Mouse (Mus musculus) embryo, embryonic 9.5 days (tissue): Measurements from ENCODE around the gene Mr1.
"Not testable (repeated sequence)": the region's sequence is repeated elsewhere in the genome, so short reads cannot be mapped to it uniquely, and the experiment has no call there.

ENCODE experiments used
- DNase-seq: peaks from one replicate; pipeline ENCODE4 v3.0.0-alpha.2; 2017; ENCODE audit errors: extremely low spot score

Mr1 gene

GRCm38 (mm10) chr1:155146572-155146980 is at the start of gene Mr1:
TSS of gene Mr1 (minus strand) at chr1:155146814.
- DNase-seq, result no peak

- DNase-seq, result no peak
These were observed 46.3 kb upstream of the Mr1 start for GRCm38 (mm10) chr1:155192805-155193368.

GRCm38 (mm10) chr1:155191671-155192070 is 45.1 kb upstream of the Mr1 start:
- no peak for DNase-seq

- DNase-seq, result no peak
These were observed 44.6 kb upstream of the Mr1 start for GRCm38 (mm10) chr1:155191219-155191618.

GRCm38 (mm10) chr1:155188656-155189055 is 42.0 kb upstream of the Mr1 start:
- DNase-seq, result no peak

GRCm38 (mm10) chr1:155184191-155184590 is 37.6 kb upstream of the Mr1 start:
- DNase-seq, result no peak

- no peak for DNase-seq
These were observed 31.7 kb upstream of the Mr1 start for GRCm38 (mm10) chr1:155178192-155178924.

GRCm38 (mm10) chr1:155174424-155174823 is 27.8 kb upstream of the Mr1 start:
- DNase-seq, result no peak

GRCm38 (mm10) chr1:155173644-155174016 is 27.0 kb upstream of the Mr1 start:
- DNase-seq, result not testable (repeated sequence)

- DNase-seq, result no peak
These were observed 26.5 kb upstream of the Mr1 start for GRCm38 (mm10) chr1:155172895-155173643.

GRCm38 (mm10) chr1:155169935-155170334 is 23.3 kb upstream of the Mr1 start:
- no peak for DNase-seq

- DNase-seq, result no peak
These were observed 20.8 kb upstream of the Mr1 start for GRCm38 (mm10) chr1:155167453-155167852.

GRCm38 (mm10) chr1:155158970-155159484 is 12.4 kb upstream of the Mr1 start:
- no peak for DNase-seq

- DNase-seq, result peak; percentile 99
These were observed 11.7 kb upstream of the Mr1 start, which contains the start of gene Stx6 for GRCm38 (mm10) chr1:155158141-155158969. TSS of gene Stx6 (plus strand) at chr1:155158715.

GRCm38 (mm10) chr1:155153906-155154305 is 7.3 kb upstream of the Mr1 start:
- no peak for DNase-seq

GRCm38 (mm10) chr1:155150821-155151220 is 4.2 kb upstream of the Mr1 start:
- no peak for DNase-seq

- DNase-seq, result no peak
These were observed 2.8 kb upstream of the Mr1 start for GRCm38 (mm10) chr1:155149403-155149802.

GRCm38 (mm10) chr1:155147228-155147627 is 614 bp upstream of the Mr1 start:
- DNase-seq, result no peak

- no peak for DNase-seq
These were observed 994 bp downstream of the Mr1 start for GRCm38 (mm10) chr1:155145620-155146019.

GRCm38 (mm10) chr1:155140076-155140475 is 6.5 kb downstream of the Mr1 start:
- DNase-seq, result no peak

- no peak for DNase-seq
These were observed 7.8 kb downstream of the Mr1 start for GRCm38 (mm10) chr1:155138795-155139194.

GRCm38 (mm10) chr1:155134866-155135265 is 11.7 kb downstream of the Mr1 start:
- DNase-seq, result no peak
